Mouse (Mus musculus) limb, embryonic 13.5 days (tissue): ENCODE results near the gene 4921511M17Rik. TPM values are rescaled to one million over a fixed set of nuclear protein-coding genes. Genes with fewer than 3 reads are reported as not detected.
"Not testable (repeated sequence)": the region's sequence is repeated elsewhere in the genome, so short reads cannot be mapped to it uniquely, and the experiment has no call there.

ENCODE experiments used
- ATAC-seq: fragments of 200-750 bp; cut with Nextera tagmentation; 2 replicates; pipeline ENCODE4 v1.8.0; 2017; ENCODE audit warnings: low read depth, moderate number of reproducible peaks, moderate TSS enrichment; ENCODE audit not compliant: low FRiP score
- H3K27ac ChIP-seq: fragments of 300-500 bp; sonication (generic); 2 replicates; pipeline ENCODE4 v1.5.1; 2015; ENCODE audit warnings: inconsistent platforms, mild to moderate bottlenecking, moderate library complexity
- H3K27me3 ChIP-seq: fragments of 300-500 bp; sonication (generic); 2 replicates; pipeline ENCODE4 v1.6.1; 2015; ENCODE audit warnings: mild to moderate bottlenecking, inconsistent platforms
- H3K36me3 ChIP-seq: fragments of 300-500 bp; sonication (generic); 2 replicates; pipeline ENCODE4 v1.6.1; 2015; ENCODE audit warnings: inconsistent platforms, mild to moderate bottlenecking, moderate library complexity
- H3K4me1 ChIP-seq: fragments of 300-500 bp; sonication (generic); 2 replicates; pipeline ENCODE4 v1.6.1; 2015; ENCODE audit warnings: inconsistent platforms
- H3K4me2 ChIP-seq: fragments of 300-500 bp; sonication (generic); replicated peaks from 2 replicates; pipeline ENCODE4 v1.6.1; 2015; ENCODE audit warnings: inconsistent platforms, mild to moderate bottlenecking, moderate library complexity
- H3K4me3 ChIP-seq: fragments of 300-500 bp; sonication (generic); 2 replicates; pipeline ENCODE4 v1.5.1; 2015; ENCODE audit warnings: moderate library complexity, mild to moderate bottlenecking, inconsistent platforms
- H3K9ac ChIP-seq: fragments of 300-500 bp; sonication (generic); 2 replicates; pipeline ENCODE4 v1.6.1; 2015; ENCODE audit warnings: mild to moderate bottlenecking, inconsistent platforms
- H3K9me3 ChIP-seq: fragments of 300-500 bp; sonication (generic); 2 replicates; pipeline ENCODE4 v1.6.1; 2016; ENCODE audit warnings: inconsistent platforms
- WGBS: fragments of 180-500 bp; shearing (Covaris S2); methylation state at CpG from one replicate; pipeline ENCODE4 v1.1.7; 2015; 5-methylcytosine and 5-hydroxymethylcytosine counted together
- polyA plus RNA-seq: library from polyadenylated mRNA; unstranded; fragments of >200 nt; fragmentation: Nextera tagmentation; extraction: Ambion mirVana; gene quantifications from 2 replicates; pipeline ENCODE4 v1.2.1, GENCODE M21; 2015

4921511M17Rik gene
- polyA plus RNA-seq, result not detected in 2 replicates

DNA sequence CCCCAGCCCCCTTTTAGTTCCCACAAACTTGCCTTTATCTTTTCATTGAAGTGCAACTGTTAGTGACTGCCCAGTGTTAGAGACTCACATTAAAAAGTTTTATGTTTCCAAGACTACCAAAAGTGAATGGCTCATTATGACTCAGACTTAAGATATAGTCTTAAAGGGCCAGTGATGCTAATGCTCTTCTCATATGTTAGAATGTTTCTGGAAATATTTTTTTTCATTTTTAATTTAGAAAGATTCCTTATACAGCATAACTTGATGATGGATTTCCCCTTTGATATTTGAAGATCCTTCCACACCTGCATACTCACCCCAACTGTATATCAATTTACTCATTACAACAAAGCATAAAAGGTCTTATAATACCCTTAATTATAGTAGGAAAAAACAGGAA is at the start of gene 4921511M17Rik:
4921511M17Rik (minus strand) TSS at position 101 of the 400 bp plus-strand sequence.
- not testable (repeated sequence) for H3K36me3 ChIP-seq, ATAC-seq, H3K4me2 ChIP-seq, H3K4me1 ChIP-seq, H3K4me3 ChIP-seq, H3K9ac ChIP-seq, H3K27ac ChIP-seq, H3K27me3 ChIP-seq, H3K9me3 ChIP-seq

DNA sequence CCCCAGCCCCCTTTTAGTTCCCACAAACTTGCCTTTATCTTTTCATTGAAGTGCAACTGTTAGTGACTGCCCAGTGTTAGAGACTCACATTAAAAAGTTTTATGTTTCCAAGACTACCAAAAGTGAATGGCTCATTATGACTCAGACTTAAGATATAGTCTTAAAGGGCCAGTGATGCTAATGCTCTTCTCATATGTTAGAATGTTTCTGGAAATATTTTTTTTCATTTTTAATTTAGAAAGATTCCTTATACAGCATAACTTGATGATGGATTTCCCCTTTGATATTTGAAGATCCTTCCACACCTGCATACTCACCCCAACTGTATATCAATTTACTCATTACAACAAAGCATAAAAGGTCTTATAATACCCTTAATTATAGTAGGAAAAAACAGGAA is 21.3 kb upstream of the 4921511M17Rik start, which contains the start of gene Gm10057:
Gm10057 (minus strand) TSS at position 101 of the 400 bp plus-strand sequence.
- H3K9ac ChIP-seq, ATAC-seq, H3K27me3 ChIP-seq, H3K9me3 ChIP-seq, H3K4me1 ChIP-seq, H3K27ac ChIP-seq, H3K36me3 ChIP-seq, H3K4me3 ChIP-seq, H3K4me2 ChIP-seq: not testable (repeated sequence)

DNA sequence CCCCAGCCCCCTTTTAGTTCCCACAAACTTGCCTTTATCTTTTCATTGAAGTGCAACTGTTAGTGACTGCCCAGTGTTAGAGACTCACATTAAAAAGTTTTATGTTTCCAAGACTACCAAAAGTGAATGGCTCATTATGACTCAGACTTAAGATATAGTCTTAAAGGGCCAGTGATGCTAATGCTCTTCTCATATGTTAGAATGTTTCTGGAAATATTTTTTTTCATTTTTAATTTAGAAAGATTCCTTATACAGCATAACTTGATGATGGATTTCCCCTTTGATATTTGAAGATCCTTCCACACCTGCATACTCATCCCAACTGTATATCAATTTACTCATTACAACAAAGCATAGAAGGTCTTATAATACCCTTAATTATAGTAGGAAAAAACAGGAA is 21.1 kb downstream of the 4921511M17Rik start, which contains the start of gene Samt1:
Samt1 (minus strand) TSS at position 101 of the 400 bp plus-strand sequence.
- not testable (repeated sequence) for H3K4me1 ChIP-seq, H3K4me3 ChIP-seq, H3K9me3 ChIP-seq, H3K27me3 ChIP-seq, H3K36me3 ChIP-seq, H3K4me2 ChIP-seq, ATAC-seq, H3K9ac ChIP-seq, H3K27ac ChIP-seq

DNA sequence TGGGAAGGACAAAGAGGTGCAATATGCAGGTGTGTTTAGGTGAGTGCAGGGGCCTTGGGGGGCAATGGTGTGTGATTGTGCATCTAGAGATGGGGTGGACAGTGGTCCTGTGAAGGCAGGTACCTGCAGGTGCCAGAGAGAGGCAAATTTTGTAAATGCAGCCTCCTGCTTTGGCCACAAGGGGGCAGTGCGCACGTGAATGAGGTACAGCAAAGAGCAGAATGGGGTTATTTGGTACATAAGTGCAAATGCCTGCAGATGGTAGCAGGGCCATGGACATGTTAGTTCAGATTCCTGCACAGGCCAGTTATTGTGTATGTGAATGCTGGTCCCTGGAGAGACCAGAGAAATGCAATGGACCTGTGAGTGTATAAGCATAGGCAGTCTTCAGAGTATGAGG is 56.7 kb downstream of the 4921511M17Rik start:
- H3K27ac ChIP-seq, H3K9me3 ChIP-seq, ATAC-seq, H3K36me3 ChIP-seq, H3K4me3 ChIP-seq, H3K4me1 ChIP-seq, H3K9ac ChIP-seq, H3K4me2 ChIP-seq, H3K27me3 ChIP-seq: not testable (repeated sequence)
- WGBS, result no CpG with 5 or more reads among the region's 2 CpGs

DNA sequence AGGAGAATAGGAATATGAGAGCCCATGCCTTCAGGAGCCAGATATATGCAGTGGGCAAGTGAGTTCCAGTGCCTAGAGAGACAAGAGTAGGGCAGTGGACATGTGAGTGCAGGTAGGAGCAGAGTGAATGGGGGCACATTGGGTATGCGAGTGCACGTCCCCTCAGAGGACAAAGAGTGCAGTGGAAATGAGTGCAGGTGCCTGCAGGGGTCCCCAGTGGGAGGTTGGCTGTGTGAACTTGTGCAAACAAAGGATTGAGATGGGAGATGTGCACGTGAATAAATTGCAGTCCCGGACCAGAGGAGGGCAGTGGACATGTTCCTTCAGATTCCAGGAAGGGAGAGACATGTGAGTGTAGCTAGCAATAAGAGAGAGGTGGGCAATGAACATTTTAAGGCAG is 57.2 kb downstream of the 4921511M17Rik start:
- not testable (repeated sequence) for H3K9ac ChIP-seq, H3K4me2 ChIP-seq, H3K4me3 ChIP-seq, H3K27me3 ChIP-seq, H3K27ac ChIP-seq, ATAC-seq, H3K36me3 ChIP-seq, H3K4me1 ChIP-seq, H3K9me3 ChIP-seq
- WGBS, result 29% methylated on average over 4 of the region's 4 CpGs

DNA sequence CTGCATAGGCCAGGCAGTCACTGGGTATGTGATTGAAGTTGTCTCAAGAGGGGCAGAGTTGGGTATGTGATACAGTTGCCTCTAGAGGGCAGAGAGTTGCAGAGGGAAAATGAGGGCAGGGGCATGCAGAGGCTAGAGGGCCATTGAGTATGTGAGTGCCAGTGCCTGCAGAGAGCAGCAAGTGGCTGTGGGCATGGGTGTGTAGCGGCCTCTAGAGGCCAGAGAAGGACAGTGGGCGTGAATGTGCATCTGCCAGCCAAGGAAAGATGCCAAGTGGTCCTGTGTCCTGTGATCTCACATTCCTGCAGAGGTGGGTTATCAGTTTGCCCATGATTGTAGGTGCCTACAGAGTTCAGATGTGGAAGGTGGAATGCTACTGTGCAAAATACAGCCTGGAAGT is 59.2 kb downstream of the 4921511M17Rik start:
- no peak overlapping the region for H3K4me3 ChIP-seq
- H3K9me3 ChIP-seq, result no peaks in the 10 kb centered on the region
- no peaks in the 10 kb centered on the region for H3K4me1 ChIP-seq
- no peak overlapping the region for H3K9ac ChIP-seq
- no peaks in the 10 kb centered on the region for H3K36me3 ChIP-seq
- H3K27ac ChIP-seq, result no peak overlapping the region
- no peaks in the 10 kb centered on the region for H3K27me3 ChIP-seq
- H3K4me2 ChIP-seq, result no peak overlapping the region
- ATAC-seq, result no peak
- WGBS, result 29% methylated on average over 2 of the region's 2 CpGs

Other genes with a start within 250 kb of the 4921511M17Rik start
- gene Spin2c, start 201.6 kb downstream of the 4921511M17Rik start, polyA plus RNA-seq, result 33.6 and 39.2 TPM in 2 replicates
- not detected in 2 replicates for gene Samt1, start 21.2 kb downstream of the 4921511M17Rik start, polyA plus RNA-seq
- gene Gm10057, start 21.2 kb upstream of the 4921511M17Rik start, polyA plus RNA-seq, result not detected in 2 replicates
- not detected in 2 replicates for gene Gm15140, start 86.9 kb upstream of the 4921511M17Rik start, polyA plus RNA-seq